Mouse (Mus musculus) cerebellum, adult 11-12 months (tissue): ENCODE measurements around the gene Rpl37.
"Not testable (repeated sequence)": the region's sequence is repeated elsewhere in the genome, so short reads cannot be mapped to it uniquely, and the experiment has no call there.

ENCODE experiments used
- DNase-seq: peaks from one replicate; pipeline ENCODE4 v3.0.0; 2022

Gene Rpl37

GRCm38 (mm10) chr15:5127487-5127886, 11.0 kb downstream of the Rpl37 start:
- no peak for DNase-seq

GRCm38 (mm10) chr15:5128176-5128940, 11.9 kb downstream of the Rpl37 start:
- DNase-seq: no peak

GRCm38 (mm10) chr15:5129111-5129805, 12.8 kb downstream of the Rpl37 start:
- DNase-seq: no peak

GRCm38 (mm10) chr15:5130887-5131668, 14.6 kb downstream of the Rpl37 start:
- DNase-seq: not testable (repeated sequence)

- no peak for DNase-seq
These were observed 16.9 kb downstream of the Rpl37 start for GRCm38 (mm10) chr15:5133301-5133700.

- no peak for DNase-seq
These were observed 17.7 kb downstream of the Rpl37 start for GRCm38 (mm10) chr15:5134179-5134578.

- no peak for DNase-seq
These were observed 18.6 kb downstream of the Rpl37 start for GRCm38 (mm10) chr15:5134945-5135483.

- DNase-seq: no peak
These were observed 21.8 kb downstream of the Rpl37 start for GRCm38 (mm10) chr15:5138021-5138856.

GRCm38 (mm10) chr15:5139366-5139765, 22.9 kb downstream of the Rpl37 start:
- no peak for DNase-seq

- DNase-seq: no peak
These were observed 23.4 kb downstream of the Rpl37 start for GRCm38 (mm10) chr15:5139863-5140262.

GRCm38 (mm10) chr15:5140357-5140756, 23.9 kb downstream of the Rpl37 start:
- DNase-seq: no peak

GRCm38 (mm10) chr15:5142047-5142446, 25.6 kb downstream of the Rpl37 start:
- DNase-seq: no peak

GRCm38 (mm10) chr15:5142714-5143113, 26.3 kb downstream of the Rpl37 start:
- no peak for DNase-seq

GRCm38 (mm10) chr15:5143361-5144020, 27.0 kb downstream of the Rpl37 start, which contains the start of gene Prkaa1:
Prkaa1 (plus strand) TSS chr15:5143861.
- DNase-seq: peak; percentile 79

- DNase-seq: peak; percentile 79
These were observed 27.8 kb downstream of the Rpl37 start for GRCm38 (mm10) chr15:5144021-5144778.

- no peak for DNase-seq
These were observed 28.9 kb downstream of the Rpl37 start for GRCm38 (mm10) chr15:5145196-5145945.

GRCm38 (mm10) chr15:5149187-5149586, 32.7 kb downstream of the Rpl37 start:
- DNase-seq: no peak

GRCm38 (mm10) chr15:5152171-5152570, 35.7 kb downstream of the Rpl37 start:
- no peak for DNase-seq

GRCm38 (mm10) chr15:5154621-5155020, 38.2 kb downstream of the Rpl37 start:
- DNase-seq: no peak

GRCm38 (mm10) chr15:5155093-5155492, 38.6 kb downstream of the Rpl37 start:
- no peak for DNase-seq
